Mouse (Mus musculus): ENCODE data around the gene Gm36864. TPM values are rescaled to one million over a fixed set of nuclear protein-coding genes. Genes with fewer than 3 reads are reported as not detected.

Gm36864 gene
- total RNA-seq, 2 experiments from 2014 or later = not detected

GRCm38 (mm10) chr7:44257278-44257677, 21.3 kb downstream of the Gm36864 start, which contains the start of gene Acp4:
Gene Acp4 (minus strand): TSS chr7:44257378.
- no peak for DNase-seq

GRCm38 (mm10) chr7:44260410-44260809, 24.4 kb downstream of the Gm36864 start:
- peak in 1 of 2 experiments; percentile 34 for DNase-seq

GRCm38 (mm10) chr7:44261147-44261546, 25.2 kb downstream of the Gm36864 start, which contains the start of gene Gm15517:
Gene Gm15517 (plus strand): TSS chr7:44261447.
- DNase-seq = no peak

GRCm38 (mm10) chr7:44262791-44263643, 27.0 kb downstream of the Gm36864 start:
- DNase-seq = peak; percentile 91 to 93

DNA sequence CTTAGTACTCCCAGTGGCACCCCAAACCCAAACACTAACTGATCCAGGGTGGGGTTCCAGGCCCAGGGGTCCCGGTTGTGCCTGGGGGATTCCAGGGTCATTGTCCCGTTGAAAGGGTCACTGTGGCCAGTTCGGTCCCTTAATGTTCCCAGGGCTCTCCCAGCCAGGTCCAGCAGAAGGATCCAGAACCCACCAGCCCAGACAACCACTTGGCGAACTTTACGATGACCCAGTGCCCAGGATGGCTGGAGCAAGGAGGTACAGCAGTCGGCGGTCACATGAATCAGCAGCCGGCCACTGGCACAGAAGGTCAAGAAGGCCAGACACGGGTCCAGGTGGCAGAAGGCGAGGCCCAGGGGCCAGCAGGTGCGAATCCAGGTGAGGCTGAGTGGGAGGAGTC, 32.1 kb downstream of the Gm36864 start:
- DNase-seq = no peak

DNA sequence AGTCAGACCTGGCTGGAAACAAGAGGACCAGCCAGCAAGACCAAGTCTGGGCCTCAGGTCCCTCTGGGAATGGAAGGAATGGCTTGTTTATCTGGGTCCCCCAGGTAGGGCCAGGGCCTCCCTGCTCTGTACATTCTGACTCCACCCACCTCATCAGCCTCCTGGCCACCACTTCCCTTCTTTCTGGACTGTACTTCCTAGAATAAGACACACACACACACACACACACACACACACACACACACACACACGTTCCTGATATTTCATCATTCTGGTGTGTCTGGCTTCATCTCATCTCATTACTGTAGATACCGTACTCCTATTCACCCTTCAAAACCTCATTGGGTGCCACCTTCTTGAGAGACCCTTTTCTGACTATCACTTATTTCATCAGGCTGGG, 33.4 kb downstream of the Gm36864 start:
- no peak for DNase-seq

GRCm38 (mm10) chr7:44271309-44271708, 35.3 kb downstream of the Gm36864 start:
- no peak for DNase-seq

DNA sequence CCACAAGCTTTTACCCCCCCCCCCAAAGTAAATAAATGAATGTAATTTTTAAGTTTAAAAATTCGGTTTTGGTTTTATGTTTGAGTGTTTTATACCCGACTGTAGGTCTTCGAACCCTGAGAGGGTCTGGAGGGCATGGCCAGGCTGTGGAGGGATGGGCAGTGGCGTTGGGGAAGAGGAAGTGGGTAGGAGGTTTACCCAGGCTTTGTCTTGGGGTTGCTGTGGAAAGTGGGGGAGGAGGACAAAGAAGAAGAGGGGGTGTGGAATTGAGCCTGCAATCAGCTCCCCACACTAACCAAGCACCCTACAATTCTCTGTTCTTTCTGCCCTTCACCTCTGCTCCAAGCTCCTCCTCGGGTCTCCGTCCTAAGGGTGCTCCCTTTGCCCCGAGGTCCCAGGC, 36.6 kb downstream of the Gm36864 start:
- no peak for DNase-seq

DNA sequence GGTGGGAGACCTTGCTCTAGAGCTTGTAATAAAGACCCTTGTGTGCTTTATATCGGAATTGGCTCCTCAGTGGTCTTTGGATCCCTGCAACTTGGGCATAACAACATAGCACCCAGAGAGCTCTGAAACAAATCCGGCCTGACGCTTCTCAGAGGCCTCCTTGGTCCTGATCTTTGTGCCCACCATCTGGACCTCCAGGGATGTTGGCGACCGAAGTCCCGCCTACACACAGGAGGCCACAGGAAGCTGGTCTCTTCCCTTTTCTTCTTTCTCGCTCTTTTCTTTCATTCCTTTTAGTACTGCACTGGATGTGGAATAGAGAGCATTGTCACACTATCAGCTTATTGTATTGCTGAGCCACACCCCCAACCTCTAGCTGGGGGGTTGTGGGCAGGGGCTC, 37.5 kb downstream of the Gm36864 start:
- no peak for DNase-seq

DNA sequence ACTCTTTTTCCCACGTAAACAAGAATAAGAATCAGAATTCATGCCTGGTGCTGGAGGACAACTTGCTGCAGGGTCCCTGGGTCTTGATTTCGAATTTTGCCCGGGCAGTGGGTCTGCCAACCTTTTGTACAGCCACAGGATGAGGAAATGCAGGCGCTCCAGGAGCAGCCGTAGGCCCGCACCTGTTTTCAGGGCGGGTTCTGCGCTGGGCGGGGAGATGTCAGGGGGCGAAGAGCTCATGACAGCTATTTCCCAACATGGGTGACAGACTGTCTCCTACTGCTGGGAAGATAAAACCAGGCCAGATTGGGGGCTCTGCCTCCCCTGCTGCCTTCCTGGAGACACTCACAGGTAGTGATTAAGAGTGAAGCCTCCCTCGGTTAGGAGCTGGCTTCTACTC, 38.1 kb downstream of the Gm36864 start:
- no peak for DNase-seq

DNA sequence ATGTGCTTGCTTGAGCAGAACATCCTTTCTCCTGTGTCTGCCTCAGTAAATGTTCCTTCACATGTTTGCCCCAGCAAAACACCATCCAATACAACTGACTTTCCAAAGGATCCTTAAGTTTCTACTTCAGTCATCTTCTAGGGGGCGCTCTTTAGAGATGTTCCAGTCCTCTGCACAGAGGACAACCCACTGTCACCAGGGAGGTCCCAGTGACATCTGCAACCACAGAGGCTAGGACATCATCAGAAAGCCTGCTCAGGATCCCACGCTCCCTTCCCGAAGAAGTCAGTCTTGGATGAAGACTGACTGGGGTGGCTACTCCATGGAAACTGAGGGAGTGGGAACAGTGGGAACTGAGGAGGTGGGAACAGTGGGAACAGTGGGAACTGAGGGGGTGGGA, 39.6 kb downstream of the Gm36864 start:
- no peak for DNase-seq

GRCm38 (mm10) chr7:44276461-44277249, 40.7 kb downstream of the Gm36864 start:
- DNase-seq = no peak

DNA sequence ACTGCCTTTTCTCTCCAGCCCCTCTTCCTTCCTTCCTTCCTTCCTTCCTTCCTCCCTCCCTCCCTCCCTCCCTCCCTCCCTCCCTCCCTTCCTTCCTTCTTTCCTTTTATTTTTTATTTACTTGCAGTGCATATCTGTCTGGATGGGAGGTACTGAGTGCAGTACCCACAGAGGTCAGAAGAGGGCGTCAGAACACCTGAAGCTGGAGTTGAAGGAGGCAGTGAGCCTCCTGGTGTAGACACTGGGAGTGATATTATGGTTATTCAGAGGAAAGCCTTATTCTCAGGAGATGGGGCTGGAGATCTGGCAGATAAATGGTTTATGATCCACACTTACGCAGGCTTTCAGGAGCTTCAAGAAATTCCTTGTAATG, 41.3 kb downstream of the Gm36864 start:
- peak; percentile 45 to 49 for DNase-seq

- no peak for DNase-seq
Measured at GRCm38 (mm10) chr7:44280959-44281358, 45.0 kb downstream of the Gm36864 start.

GRCm38 (mm10) chr7:44281586-44281985, 45.6 kb downstream of the Gm36864 start:
- DNase-seq = no peak

DNA sequence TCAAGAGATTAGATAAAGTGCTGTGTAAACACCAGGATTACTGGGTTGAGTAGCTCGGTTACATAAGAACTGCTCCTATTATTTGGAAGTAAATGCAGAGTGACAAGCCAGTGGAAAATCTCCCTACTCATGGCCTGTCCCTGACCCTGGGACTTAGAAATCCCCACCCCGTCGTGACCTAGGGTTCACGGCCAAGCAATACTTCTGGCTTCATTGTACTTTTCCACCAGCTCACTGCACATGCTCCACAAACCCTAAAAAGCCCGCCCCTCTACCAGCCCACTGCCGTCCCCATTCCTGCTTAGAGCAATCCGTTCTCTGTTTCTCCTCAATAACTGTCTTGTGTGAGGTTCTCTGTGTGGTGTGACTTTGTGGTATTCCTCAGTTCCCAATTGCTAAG, 51.8 kb downstream of the Gm36864 start:
- peak in 1 of 2 experiments; percentile 9 for DNase-seq

DNA sequence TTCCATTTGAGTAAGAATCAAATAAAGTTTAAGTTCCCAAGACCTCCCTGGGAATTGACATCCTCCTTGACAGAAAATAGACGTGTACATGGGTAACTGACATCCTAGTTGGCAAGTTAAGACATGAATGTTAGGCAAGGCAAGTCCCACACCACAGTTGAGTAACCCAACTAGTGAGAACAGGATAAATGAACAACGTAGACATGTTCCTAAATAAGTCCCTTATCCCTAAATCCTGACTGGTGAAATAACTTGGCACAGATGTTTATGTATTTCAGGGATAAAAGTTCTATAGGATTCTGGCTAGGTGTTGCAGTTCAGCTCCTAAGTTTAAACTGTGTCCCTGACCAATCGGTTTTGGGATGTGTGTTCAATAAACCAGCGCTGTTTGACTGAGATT, 55.0 kb downstream of the Gm36864 start:
- DNase-seq = no peak

GRCm38 (mm10) chr7:44291418-44291817, 55.4 kb downstream of the Gm36864 start:
- no peak for DNase-seq

Other genes starting within 250 kb of the Gm36864 start
- not detected for gene Klk1b11, start 240.3 kb upstream of the Gm36864 start, total RNA-seq (2021)
- not detected for gene Klk1b26, start 224.0 kb upstream of the Gm36864 start, total RNA-seq (2021)
- not detected for gene Klk1b27, start 183.9 kb upstream of the Gm36864 start, total RNA-seq (2021)
- not detected for gene Klk1b21, start 133.8 kb upstream of the Gm36864 start, total RNA-seq (2021)
- not detected for gene Klk1b22, start 123.5 kb upstream of the Gm36864 start, total RNA-seq (2021)
- gene Klk1b16, start 99.4 kb upstream of the Gm36864 start, total RNA-seq (2021) = not detected
- not detected for gene Klk1b24, start 47.9 kb upstream of the Gm36864 start, total RNA-seq (2021)
- not detected for gene Klk1b3, start 38.0 kb upstream of the Gm36864 start, total RNA-seq (2021)
- gene Klk1b4, start 28.7 kb upstream of the Gm36864 start, total RNA-seq (2021) = not detected
- not detected for gene Klk1b5, start 20.2 kb upstream of the Gm36864 start, total RNA-seq (2021)
- gene Klk1, start 10.8 kb upstream of the Gm36864 start, total RNA-seq (2021) = not detected
- gene 1700028J19Rik, start 10.5 kb downstream of the Gm36864 start, total RNA-seq (2021) = under 1 TPM; 0.43 to 0.63 TPM
- 100 to 1,000 TPM in 1 of 2 experiments, 10 to 100 TPM in 1; 99.6 to 120 TPM for gene 2410002F23Rik, start 10.5 kb downstream of the Gm36864 start, total RNA-seq (2021)
- gene Acp4, start 21.2 kb downstream of the Gm36864 start, total RNA-seq (2021) = not detected
- not detected for gene Gm15517, start 25.3 kb downstream of the Gm36864 start, total RNA-seq (2021)
- gene Clec11a, start 70.7 kb downstream of the Gm36864 start, total RNA-seq (2021) = 1 to 10 TPM; 4.1 TPM
- gene Shank1, start 74.1 kb downstream of the Gm36864 start, total RNA-seq (2021) = 1 to 10 TPM; 5.2 to 6.7 TPM
- 1 to 10 TPM; 3.0 to 4.7 TPM for gene Syt3, start 147.9 kb downstream of the Gm36864 start, total RNA-seq (2021)
- under 1 TPM; 0.63 to 0.99 TPM for gene 1700008O03Rik, start 149.6 kb downstream of the Gm36864 start, total RNA-seq (2021)
- 1 to 10 TPM; 3.9 to 4.9 TPM for gene Lrrc4b, start 192.8 kb downstream of the Gm36864 start, total RNA-seq (2021)
- gene Aspdh, start 229.2 kb downstream of the Gm36864 start, total RNA-seq (2021) = under 1 TPM in 1 of 2 experiments, not detected in 1; 0.63 TPM
- gene Josd2, start 231.8 kb downstream of the Gm36864 start, total RNA-seq (2021) = 10 to 100 TPM; 53.9 to 61.0 TPM

All from adrenal gland, postnatal 36 days (tissue).